Mouse (Mus musculus) right cerebral cortex, postnatal 36 days (tissue): ENCODE results near the gene Marcks.

Experiments used
- DNase-seq, 2 experiments: peaks; one replicate each; pipeline ENCODE4 v3.0.0; 2022; ENCODE audit warnings: low spot score in 2 of 2, mixed read lengths in 1 of 2

Gene Marcks

DNA sequence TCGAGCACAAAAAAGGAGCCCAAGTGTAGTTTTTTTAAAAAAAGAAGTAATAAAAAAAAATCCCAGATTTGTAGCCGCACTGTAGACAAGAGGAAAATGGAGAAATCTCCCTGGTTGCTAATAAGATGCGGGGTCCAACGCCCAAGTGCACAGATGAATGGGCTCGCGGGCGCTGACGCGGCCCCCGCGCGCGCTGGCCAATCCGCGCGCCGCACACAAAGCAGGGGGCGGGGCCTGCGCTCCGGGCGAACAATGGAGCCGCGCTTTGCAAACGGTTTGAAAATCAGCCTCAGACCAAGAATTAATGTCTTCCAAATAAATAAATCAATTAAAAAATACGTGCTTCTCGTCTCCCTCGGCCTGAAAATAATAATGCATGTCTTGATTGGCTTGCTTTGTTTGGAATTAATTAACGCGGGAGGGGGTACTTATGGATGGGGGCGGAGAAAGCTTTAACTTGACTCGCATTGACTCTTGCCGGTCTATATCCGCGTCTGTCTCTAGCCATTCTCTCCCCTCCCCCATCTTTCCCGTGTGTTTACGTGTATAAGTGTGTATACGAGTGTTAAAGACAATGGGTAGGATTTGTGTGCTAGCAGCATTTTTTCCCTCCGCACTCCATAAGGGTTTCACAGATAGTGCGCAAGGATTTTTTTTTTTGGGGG lies at the start of gene Marcks:
Gene Marcks, minus strand, starts transcription at position 143 of the 665 bp plus-strand sequence.
- peak; percentile 79 to 86 for DNase-seq

DNA sequence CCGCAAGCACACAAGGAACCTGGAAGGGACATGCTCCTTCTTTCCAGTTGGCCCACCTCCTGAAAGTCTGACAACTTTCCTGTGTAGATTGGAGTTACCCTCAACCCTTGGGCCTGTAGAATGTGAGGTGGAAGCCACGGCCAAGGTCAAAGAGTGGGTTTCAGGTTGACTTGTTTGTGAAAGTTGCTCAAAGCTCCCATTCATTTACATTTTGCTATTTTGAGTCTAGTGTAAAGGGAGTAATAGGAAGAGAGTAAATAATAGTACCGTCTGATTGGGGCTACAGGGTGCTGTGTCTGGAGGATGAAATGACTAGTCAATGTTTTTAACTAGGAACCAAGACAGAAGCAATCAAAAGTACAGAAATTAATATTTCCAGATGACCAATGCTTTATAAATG lies 38.4 kb upstream of the Marcks start:
- DNase-seq, result no peak

DNA sequence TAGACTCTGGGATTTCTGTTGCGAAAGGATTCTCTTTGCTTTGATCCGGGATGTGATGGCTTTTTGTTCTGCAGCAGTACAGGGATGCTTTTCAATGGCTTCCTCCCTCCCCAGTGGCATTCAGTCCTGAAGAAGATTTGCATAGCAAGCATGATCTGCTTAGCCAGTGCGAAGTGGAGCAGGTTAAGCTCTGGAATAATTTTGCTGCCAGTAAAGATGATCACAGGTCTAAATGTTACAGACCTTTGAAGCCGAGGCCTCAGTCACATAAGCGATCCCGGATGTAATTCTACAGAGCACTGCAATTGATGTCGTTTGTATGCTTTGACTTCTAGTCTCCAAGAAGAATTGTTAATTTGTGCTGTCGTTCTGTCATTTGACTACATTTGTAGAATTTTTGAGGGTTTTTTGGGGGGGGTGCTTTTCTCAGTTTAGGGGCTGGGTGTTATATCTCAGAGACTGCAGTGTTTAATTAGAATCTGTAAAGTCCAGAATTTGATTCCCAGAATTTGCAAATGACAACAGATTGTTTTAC lies 33.8 kb upstream of the Marcks start:
- DNase-seq, result no peak

DNA sequence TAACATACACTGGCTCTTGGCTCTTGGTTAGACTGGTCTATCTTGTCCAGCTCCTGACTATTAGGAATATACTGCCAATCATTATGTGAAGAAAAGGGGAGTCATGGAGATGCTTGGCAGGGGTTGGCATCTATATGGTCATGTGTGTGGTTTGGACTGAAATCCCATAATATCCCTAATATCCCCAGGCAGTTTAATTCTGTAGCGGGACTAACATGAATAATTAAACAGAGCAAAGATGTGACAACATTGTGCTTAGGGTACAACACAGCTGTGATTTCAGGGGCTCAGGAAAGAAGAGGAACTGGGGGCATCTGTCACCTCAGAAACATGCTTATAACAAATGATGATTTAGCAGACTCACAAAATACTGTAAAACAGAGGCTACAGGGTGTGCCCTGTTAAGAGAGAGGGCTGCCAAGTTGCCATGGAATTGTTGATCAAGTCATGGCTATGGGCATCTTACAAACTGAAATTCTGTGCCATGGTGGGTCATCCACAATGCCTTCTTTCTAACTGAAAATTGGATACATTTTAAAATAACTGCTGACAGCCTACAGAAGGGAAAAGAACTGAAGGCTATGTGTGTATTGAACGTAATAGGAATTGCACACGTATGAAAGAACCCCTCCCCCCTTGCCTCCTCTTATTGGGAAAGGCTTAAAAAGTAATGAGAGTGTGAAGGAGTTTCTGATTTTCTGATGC lies 33.1 kb upstream of the Marcks start:
- no peak for DNase-seq

DNA sequence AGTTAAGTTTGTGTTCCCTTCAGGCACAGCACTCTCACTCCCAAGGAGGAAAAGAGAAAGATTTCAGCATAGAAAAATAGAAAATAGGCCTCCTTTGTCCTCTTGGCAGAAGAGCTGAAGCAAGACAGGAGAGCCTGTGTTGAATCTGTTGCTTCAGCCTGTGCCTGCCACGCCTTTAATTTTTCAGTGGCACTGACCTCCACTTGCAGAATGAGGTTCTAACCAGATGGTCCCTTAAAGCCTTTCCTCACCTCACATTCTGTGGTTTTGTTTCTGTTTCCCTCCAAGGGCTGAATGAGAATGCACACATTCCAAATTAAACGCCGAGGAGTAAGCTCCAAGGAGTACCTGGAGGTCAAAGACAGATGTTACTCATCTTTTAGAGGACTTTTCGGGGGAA lies 32.2 kb upstream of the Marcks start:
- no peak for DNase-seq

DNA sequence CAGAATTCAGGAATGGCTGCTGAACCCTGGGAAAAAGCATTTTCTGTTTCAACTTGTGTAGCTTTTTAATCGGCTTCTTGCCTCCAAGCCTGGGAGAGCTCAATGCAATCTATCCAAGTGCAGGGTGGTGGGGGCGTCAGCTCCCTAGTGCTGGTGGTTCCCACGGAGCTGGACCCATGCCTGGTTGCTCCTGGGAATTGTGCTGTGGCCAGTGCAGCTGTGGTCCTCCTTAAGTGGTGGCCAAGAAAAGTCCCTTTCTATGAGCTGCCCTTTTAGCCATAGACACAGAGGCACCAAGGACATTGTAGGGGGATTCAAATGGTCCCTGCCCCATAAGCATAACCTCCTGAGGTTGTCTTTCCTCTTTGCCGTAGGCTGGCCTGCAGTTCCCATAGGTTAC lies 31.7 kb upstream of the Marcks start:
- DNase-seq, result peak in 1 of 2 experiments; percentile 16

DNA sequence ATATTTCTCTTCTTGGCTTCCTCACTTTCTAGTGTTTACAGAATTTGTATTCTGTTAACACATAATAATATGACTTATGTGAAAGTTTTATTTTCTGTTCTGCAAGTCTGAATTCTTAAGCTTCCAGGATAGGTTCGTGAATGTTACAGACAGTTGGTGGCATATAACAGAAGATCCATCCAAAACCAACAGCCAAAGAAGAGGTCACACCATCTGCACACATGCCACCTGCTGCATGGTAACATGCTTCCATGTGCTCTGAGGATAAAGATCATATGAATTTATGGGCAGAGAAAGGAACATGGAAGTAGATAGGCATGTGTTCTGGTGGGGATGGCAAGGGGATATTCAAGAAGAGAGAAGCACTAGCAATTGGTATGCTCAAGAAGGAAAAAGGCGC lies 28.8 kb upstream of the Marcks start:
- no peak for DNase-seq

DNA sequence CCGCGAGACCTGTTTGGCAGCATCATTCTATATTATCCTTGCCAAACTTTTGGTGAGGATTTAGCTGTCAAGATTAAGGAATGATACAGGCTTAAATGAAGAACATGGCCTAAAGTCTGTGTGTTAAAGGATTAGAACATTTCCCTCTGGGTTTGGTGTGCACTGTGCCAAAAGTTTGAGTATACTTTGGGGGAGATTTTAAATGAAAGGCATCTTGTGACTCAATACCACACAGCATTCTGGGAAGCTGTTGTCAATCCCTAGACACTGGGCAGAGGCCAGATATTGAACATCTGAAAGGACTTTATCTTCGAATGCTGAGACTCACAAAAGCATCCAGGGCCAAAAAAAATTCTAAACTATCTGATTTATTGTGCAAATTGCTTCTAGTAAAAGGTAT lies 21.0 kb upstream of the Marcks start:
- DNase-seq, result no peak

DNA sequence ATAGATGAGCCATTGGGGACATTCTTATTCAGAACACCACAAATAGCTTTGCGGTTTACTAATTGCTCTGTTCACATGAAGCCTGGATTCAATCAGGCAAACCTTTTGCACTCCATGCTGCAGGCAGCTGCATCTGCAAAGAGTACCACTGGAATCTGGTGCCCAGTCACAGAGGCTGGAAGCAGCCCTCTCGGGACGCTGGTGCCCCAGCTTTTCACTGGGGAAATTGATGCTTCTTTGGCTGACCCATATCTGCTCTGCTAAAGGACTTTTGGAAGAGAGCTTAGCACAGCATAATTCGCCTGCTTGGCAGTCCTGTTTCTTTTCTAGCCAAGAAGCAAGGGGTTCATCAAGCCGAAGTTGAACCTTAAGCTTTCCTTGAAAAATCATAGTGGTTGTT lies 18.4 kb upstream of the Marcks start:
- DNase-seq, result peak in 1 of 2 experiments; percentile 4

DNA sequence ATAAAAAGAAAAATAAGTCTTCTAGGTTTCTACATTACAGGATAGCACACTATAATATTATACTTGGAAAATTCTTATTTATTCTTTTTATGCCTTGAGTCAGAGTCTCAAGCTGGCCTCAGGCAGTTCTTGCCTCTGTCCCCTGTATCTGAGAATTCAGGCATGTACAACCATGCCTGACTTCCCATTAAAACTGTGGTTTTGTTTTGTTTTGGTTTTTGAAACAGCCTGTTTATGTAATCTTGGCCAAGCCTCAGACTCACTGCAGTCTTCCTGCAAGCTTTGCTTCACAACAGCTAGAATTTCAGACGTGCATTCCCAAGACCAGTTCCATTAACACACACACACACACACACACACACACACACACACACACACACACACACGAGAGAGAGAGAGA lies 16.4 kb upstream of the Marcks start:
- no peak for DNase-seq

DNA sequence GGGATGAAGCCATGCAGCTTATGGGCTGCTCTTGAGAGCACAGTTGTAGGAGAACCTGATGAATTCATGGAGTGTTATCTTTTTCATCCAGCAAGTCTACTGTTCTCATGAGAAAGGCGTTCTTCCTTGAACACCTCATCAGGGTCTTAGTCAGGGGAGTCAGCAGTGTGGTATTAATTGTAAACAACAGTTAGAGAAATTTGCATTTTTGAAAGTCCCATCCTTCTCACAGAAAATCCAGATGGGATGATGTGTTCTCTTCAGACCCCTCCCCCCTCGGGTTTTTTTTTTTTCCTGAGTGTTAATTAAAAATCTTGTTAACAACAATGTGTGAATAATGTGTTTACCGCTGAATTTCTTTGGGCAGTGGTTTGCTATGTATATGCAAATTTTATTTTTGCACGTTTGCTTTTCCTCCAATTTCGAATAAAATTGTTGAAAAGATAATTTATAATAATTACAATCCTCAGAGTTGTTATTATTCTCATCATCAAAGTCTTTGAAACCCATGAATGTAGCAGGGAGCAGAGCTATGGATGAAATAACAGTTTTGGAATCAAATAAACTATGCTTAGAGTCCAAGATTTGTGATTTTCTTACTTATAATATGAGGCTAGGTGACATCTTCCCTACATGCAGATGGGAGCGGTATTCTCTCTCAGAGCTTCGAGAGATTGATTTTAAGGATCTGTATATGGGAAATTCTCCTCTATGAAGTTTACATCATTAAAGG lies 13.0 kb upstream of the Marcks start:
- no peak for DNase-seq

DNA sequence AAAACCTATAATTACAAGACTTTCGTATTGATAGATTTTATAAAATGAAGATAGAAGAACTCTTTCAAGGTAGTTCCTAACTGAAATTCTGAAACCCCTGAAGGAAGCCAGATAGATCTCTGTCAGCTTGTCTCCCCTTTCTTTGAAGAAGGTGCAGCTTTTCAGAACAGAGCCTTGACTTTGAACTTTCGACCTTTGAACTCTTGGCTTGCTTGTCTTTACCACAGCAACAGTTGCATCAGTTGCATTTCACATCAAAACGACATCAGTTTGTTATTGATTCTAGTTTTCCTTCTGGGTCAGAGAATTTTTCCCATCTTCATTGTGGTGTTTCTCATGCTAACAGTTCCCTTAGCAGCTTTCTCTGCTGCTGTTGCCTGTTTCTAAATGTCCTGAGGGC lies 9.3 kb upstream of the Marcks start:
- no peak for DNase-seq

DNA sequence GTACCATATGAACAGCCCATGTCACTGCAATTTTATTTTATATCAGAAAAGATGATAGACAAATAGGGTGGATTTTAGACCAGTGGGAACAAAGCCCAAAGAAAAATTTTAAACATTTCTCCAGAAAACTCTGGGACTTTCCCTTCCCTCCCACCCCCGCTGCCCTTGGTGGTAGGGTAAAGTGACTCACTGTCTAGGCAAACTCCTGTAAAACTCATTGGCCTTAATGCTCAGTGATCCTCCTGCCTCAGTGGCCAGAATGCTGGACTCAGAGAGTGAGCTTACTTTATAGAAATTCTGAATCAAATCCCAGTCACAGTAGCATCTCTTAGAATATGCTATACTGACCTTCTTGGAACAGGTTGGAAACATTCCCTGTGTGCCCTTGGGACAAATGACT lies 6.7 kb upstream of the Marcks start:
- no peak for DNase-seq

DNA sequence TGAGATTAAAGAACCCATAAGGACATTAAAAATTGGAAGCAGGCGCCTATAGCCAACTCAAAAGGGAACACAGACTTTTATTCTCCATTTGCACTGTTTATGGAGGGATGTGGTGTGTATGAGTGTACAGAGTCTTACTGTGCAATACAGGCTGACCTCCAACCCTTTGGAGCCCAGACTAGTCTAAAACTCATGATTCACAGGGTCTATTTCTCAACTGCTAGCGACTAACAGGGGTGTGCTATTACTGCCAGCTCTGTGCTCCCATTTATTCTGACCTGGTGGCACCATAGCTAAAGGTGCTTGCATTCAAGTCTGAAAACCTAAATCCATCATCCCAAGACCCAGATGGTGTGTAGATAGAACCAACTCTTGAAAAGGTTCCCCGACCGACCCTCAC lies 2.9 kb upstream of the Marcks start:
- DNase-seq, result no peak

DNA sequence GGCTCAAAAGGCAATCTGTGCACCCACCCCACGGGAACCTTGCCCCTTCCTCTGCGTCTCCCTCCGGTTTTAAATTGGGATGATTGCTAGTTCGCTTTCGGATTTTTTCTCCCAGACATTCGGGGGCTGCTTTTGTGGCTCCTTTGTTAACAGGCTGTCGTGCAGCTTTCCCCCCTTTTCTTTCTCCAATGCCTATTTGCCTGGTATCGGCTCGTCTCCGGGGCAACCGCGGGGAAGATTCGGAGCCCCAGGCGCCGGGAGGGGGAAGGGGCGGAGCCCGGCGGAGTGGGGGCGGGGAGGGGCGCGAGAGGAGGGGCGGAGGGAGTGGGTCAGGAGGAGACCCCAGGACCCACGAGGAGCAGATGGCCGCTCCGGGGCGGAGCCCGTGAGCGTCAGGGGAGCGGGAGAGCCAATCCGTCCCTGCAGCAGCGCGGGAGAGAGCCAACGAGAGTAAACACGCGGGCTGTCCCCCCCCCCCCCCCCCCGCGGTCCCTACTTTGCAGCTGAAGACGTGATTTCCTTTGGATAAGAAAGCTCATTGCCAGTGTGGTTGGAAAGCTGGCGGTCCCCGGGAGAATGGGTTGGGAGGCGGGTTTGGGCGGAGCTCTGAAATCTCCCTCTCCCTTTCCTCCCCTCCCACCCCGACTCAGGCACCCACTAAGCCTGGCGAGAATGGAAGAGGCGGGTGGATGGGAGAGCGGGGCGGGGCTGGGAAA lies 2.2 kb upstream of the Marcks start:
- DNase-seq, result peak; percentile 82 to 84

DNA sequence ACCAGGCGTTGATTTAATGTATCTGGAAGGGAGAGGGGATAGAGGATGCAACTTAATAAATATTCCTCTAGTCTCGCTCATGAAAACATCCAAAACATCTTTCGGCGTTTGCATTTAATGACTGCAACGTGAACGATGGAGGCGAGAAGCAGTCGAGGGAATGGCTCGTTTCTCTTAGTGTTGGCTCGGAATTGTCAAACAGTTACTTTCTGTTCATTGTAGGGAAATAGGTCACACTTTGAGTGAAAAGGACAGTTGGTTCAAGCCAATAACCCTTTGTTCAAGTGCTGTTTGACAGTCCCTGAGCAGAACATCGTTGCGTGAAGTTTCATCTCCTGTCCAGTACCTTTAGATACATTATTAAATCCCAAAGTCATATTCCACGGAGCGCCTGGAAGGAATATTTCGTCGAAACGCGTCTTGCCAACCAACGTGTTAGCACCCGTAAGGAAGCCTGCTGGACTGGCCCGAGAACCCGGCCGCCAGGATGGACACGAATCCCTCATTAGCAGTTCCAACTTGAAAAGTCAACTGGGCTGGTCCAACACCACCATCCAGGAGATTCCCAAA lies 1.5 kb upstream of the Marcks start:
- DNase-seq, result no peak

DNA sequence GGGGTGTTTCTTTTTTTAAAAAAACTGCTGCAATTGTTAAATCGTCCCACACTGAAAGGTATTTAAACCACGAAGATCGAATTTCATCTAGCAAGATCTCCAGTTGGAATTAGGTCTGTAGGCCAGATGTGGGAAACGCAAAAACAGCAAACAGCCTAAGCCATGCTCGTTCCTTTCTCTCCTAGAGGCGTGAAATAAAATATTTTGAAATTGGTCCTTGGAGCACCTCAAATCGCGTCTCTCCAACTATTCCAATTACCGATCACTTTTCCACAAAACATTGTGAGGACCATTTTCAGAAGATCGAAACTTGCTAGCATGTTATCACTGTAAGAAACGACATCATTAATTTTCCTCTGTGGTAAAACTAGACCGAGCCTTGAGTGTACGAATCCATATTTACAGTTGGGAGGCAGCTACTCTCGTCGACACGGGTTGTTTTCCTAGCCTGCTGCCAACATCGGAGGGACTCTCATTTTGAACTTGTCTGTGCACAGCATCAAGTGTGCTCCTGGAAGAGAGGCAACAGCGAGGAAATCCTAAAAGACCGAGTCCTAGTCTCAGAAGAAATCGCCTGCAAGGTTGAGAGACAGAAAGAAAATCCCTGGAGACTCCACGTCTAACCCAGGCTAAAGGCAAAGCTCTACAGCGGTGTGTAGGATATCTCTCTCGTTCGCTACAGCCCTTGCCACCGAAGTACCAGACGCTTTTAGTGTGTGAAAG lies 884 bp upstream of the Marcks start:
- peak in 1 of 2 experiments; percentile 5 for DNase-seq

DNA sequence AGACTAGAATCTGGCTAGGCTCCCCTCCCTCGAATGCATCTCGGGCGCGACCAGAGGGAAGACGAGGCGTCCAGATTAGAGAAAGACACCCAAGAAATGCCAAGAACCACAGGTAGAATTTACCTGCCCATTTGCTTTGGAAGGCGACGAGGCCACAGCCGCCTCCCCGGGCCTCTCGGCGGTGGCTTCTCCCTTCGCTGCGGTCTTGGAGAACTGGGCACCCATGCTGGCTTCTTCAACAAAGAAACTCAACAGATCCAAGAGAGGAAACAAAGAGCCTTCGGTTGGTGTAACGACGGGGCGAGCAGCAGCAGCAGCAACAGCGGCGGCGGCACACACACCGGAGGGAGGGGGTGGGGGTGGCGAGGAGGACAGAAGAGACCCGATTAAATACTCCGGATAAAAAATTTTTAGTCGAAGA lies 399 bp downstream of the Marcks start:
- peak; percentile 12 to 18 for DNase-seq

DNA sequence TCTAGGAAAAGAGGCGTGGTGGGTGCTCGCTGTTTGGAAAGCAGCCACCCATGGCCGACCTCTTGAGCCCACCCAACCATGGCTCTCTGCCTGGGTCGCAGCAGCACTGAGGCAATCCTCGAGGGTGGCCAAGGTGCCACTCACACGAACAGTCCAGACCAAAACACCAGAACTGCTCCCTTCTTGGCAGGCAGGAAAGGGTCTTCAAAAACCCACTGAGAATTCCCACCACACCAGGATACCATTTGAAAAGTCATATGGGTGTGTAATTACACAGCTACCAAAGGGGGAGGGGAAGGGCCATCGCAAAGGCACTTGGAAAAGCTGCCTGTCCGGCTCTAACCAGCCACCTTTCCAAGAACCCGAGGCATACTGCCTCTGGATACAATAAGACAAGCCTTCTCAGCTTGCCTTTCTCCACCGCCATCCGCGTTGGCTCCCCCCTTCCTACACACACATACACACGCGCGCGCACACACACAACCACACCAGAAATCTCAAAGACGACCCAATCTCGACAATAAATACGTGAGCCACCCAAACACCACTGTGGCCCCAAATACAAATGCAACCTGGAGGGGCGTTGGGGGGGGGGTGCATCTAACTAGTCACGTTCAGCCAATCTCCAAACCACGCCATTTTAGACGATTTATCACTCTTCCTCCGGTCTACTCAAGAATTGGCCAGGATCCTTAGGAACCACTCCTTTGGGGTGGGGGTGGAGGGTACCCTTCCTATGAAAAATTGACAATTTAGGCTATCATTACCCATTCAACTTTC lies 999 bp downstream of the Marcks start:
- DNase-seq, result peak; percentile 45 to 53

DNA sequence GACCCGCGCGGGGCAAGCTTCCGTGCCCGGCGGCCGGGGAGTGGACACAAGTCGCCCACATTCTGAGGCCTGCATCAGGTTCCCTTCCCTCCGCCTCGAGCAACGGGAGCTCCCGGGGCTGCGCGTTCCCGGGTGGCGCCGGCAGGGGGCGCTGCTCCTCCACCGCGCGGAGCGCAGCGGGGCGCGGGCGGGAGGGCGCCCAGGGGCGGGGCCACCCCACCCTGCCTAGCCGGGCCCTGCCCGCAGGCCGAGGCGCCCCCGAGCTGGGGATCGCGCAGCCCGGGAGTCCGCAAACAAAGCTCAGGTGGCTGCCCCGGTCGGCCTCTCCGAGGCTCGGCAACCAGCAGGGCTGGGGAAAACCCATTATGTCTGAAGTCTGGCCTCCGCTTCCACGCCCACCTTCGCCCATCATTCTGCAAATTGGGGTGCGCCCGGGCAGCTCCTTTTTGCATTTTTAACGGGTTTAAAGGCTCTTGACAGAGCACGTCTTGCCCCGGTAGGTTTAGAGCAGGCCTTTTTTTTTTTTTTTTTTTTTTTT lies 1.7 kb downstream of the Marcks start:
- peak; percentile 80 to 85 for DNase-seq
